Mouse (Mus musculus): ENCODE data around the gene Fam129a.

DNA sequence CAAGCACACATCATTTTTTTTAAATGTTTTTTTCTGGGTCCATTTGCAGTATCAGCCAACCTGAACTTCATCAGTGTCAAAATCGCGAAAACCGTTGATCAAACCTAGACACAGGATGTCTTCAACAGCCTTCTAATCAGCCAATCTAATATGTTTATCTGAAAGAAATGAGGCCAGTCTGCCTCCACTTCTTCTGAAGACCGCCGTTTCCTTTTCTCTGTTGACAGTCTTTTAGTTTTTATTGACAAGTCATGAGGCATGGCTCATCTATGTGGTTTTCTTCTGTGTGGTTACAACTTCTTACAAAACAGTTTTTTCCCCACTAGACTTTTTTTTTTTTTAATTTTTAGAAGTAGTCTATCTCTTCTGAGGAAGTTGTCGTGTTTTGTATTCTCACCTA, 111.9 kb downstream of the Fam129a start:
- TF ChIP-seq CHD2 (IDR thresholded peaks at IDR 0.05; ENCODE audit: low read depth, low read length) (no peak), ZNF384 (IDR thresholded peaks at IDR 0.05; ENCODE audit: low read depth, low read length) (no peak), ZC3H11A (IDR thresholded peaks at IDR 0.05; ENCODE audit: borderline replicate concordance, low read depth, low read length) (no peak), HCFC1 (IDR thresholded peaks at IDR 0.05; ENCODE audit: borderline replicate concordance, insufficient read depth, low read length) (no peak)
